Mouse (Mus musculus) heart, embryonic 14.5 days (tissue): ENCODE results near the gene Deaf1. TPM values are rescaled to one million over a fixed set of nuclear protein-coding genes. Genes with fewer than 3 reads are reported as not detected.

Experiments
- ATAC-seq: fragments of 200-750 bp; cut with Nextera tagmentation; 2 replicates; pipeline ENCODE4 v1.8.0; 2017; ENCODE audit warnings: low read depth, moderate TSS enrichment; ENCODE audit not compliant: insufficient number of reproducible peaks, insufficient read depth, low FRiP score
- H3K27ac ChIP-seq, 2 experiments: fragments of 200-500 bp in 1 of 2; fragments of 300-500 bp in 1 of 2; sonication (generic) in 1 of 2; replicated peaks in 1 of 2; 2 replicates each; pipeline ENCODE4 v1.5.1; 2012 to 2014; ENCODE audit warnings: low read depth in 2 of 2, low read length in 2 of 2, control low read depth in 1 of 2, mild to moderate bottlenecking in 1 of 2, mixed read lengths in 1 of 2; ENCODE audit not compliant: control insufficient read depth in 1 of 2, insufficient read depth in 1 of 2
- H3K27me3 ChIP-seq: fragments of 300-500 bp; sonication (generic); 2 replicates; pipeline ENCODE4 v1.6.1; 2014; ENCODE audit warnings: mild to moderate bottlenecking, low read length, control low read depth; ENCODE audit not compliant: control insufficient read depth, insufficient read depth
- H3K36me3 ChIP-seq: fragments of 300-500 bp; sonication (generic); 2 replicates; pipeline ENCODE4 v1.6.1; 2014; ENCODE audit warnings: mild to moderate bottlenecking, control low read depth, low read length, mixed read lengths; ENCODE audit not compliant: control insufficient read depth, insufficient read depth
- H3K4me1 ChIP-seq, 2 experiments: fragments of 200-500 bp in 1 of 2; fragments of 300-500 bp in 1 of 2; sonication (generic) in 1 of 2; 2 replicates each; pipeline ENCODE4 v1.6.1; 2012 to 2014; ENCODE audit warnings: low read length in 2 of 2, control low read depth in 1 of 2, mixed read lengths in 1 of 2; ENCODE audit not compliant: control insufficient read depth in 2 of 2, insufficient read depth in 2 of 2
- H3K4me2 ChIP-seq: fragments of 300-500 bp; sonication (generic); 2 replicates; pipeline ENCODE4 v1.6.1; 2014; ENCODE audit warnings: mild to moderate bottlenecking, low read length
- H3K4me3 ChIP-seq, 2 experiments: fragments of 200-500 bp in 1 of 2; fragments of 300-500 bp in 1 of 2; sonication (generic) in 1 of 2; 2 replicates each; pipeline ENCODE4 v1.5.1; 2012 to 2014; ENCODE audit warnings: low read length in 2 of 2, mild to moderate bottlenecking in 2 of 2, control low read depth in 1 of 2, low read depth in 1 of 2, moderate library complexity in 1 of 2; ENCODE audit not compliant: control insufficient read depth in 1 of 2, insufficient read depth in 1 of 2
- H3K9ac ChIP-seq: fragments of 300-500 bp; sonication (generic); 2 replicates; pipeline ENCODE4 v1.6.1; 2014; ENCODE audit warnings: mild to moderate bottlenecking, low read length
- H3K9me3 ChIP-seq: fragments of 300-500 bp; sonication (generic); 2 replicates; pipeline ENCODE4 v1.6.1; 2016; ENCODE audit warnings: low read length, control low read depth; ENCODE audit not compliant: control insufficient read depth
- WGBS: fragments of 180-500 bp; shearing (Covaris S2); extraction: QIAGEN DNeasy Blood & Tissue Kit; methylation state at CpG from one replicate; pipeline ENCODE4 v1.1.7; 2014; 5-methylcytosine and 5-hydroxymethylcytosine counted together
- polyA plus RNA-seq: library from polyadenylated mRNA; unstranded; fragments of >200 nt; fragmentation: Nextera tagmentation; extraction: Ambion mirVana; gene quantifications from 2 replicates; pipeline ENCODE4 v1.2.1, GENCODE M21; 2014

Deaf1 gene
- polyA plus RNA-seq, 1 experiment from 2014 or later, result 36.9 TPM

- Histone ChIP-seq H3K4me3 (peak overlapping the region in 1 of 2 experiments; percentile 17; a peak in 1 of 4 replicates), H3K27ac (no peak overlapping the region), H3K36me3 (peaks cover 7% of the 10 kb centered on the region), H3K4me2 (peak overlapping the region; percentile 44), H3K27me3 (no peaks in the 10 kb centered on the region), H3K9me3 (no peaks in the 10 kb centered on the region), H3K9ac (no peak overlapping the region), H3K4me1 (peaks cover 8 to 13% of the 10 kb centered on the region in 2 experiments; a peak in 2 of 4 replicates)
- ATAC-seq, result no peak
- WGBS, result 57% methylated on average over 24 of the region's 24 CpGs
Measured at GRCm38 (mm10) chr7:141268466-141269272, 58.8 kb downstream of the Deaf1 start.

GRCm38 (mm10) chr7:141265739-141266561, 61.5 kb downstream of the Deaf1 start, which contains the start of gene Irf7:
Irf7 (minus strand) TSS chr7:141266481.
- H3K27ac ChIP-seq, result no peak within 1 kb of the TSS
- peak; percentile 29; the same call in 1 of the 2 replicates for ATAC-seq
- H3K36me3 ChIP-seq, result peaks cover 34% of the 10 kb centered on the region
- H3K4me1 ChIP-seq, result peaks cover 8 to 13% of the 10 kb centered on the region in 2 experiments; a peak in 2 of 4 replicates
- peak within 1 kb of the TSS; percentile 91 for H3K4me2 ChIP-seq
- WGBS, result 11% methylated on average over 25 of the region's 25 CpGs
- no peaks in the 10 kb centered on the region for H3K27me3 ChIP-seq
- H3K9me3 ChIP-seq, result no peaks in the 10 kb centered on the region
- H3K4me3 ChIP-seq, result peak within 1 kb of the TSS; percentile 60 to 67
- peak within 1 kb of the TSS; percentile 78 for H3K9ac ChIP-seq

GRCm38 (mm10) chr7:141265411-141265738, 62.1 kb downstream of the Deaf1 start:
- no peak overlapping the region for H3K9ac ChIP-seq
- ATAC-seq, result no peak
- H3K27me3 ChIP-seq, result no peaks in the 10 kb centered on the region
- peaks cover 8 to 13% of the 10 kb centered on the region in 2 experiments; a peak in 2 of 4 replicates for H3K4me1 ChIP-seq
- H3K4me2 ChIP-seq, result peak overlapping the region; percentile 91
- peak overlapping the region in 1 of 2 experiments; percentile 67; a peak in 1 of 4 replicates for H3K4me3 ChIP-seq
- 29% methylated on average over 11 of the region's 11 CpGs for WGBS
- H3K9me3 ChIP-seq, result no peaks in the 10 kb centered on the region
- H3K27ac ChIP-seq, result no peak overlapping the region
- peaks cover 40% of the 10 kb centered on the region for H3K36me3 ChIP-seq

GRCm38 (mm10) chr7:141264761-141265410, 62.6 kb downstream of the Deaf1 start:
- no peak; the same call in 1 of the 2 replicates for ATAC-seq
- Histone ChIP-seq H3K27ac (no peak overlapping the region), H3K27me3 (no peaks in the 10 kb centered on the region), H3K4me2 (peak overlapping the region; percentile 91), H3K4me1 (peaks cover 8 to 13% of the 10 kb centered on the region in 2 experiments; a peak in 2 of 4 replicates), H3K36me3 (peaks cover 45% of the 10 kb centered on the region), H3K4me3 (peak overlapping the region in 1 of 2 experiments; percentile 67; a peak in 1 of 4 replicates), H3K9ac (no peak overlapping the region), H3K9me3 (no peaks in the 10 kb centered on the region)
- 30% methylated on average over 12 of the region's 12 CpGs for WGBS

GRCm38 (mm10) chr7:141264041-141264700, 63.3 kb downstream of the Deaf1 start:
- Histone ChIP-seq H3K4me1 (peaks cover 8 to 13% of the 10 kb centered on the region in 2 experiments; a peak in 2 of 4 replicates), H3K27ac (no peak overlapping the region), H3K4me3 (no peak overlapping the region), H3K4me2 (no peak overlapping the region), H3K9ac (no peak overlapping the region), H3K36me3 (peaks cover 52% of the 10 kb centered on the region), H3K9me3 (no peaks in the 10 kb centered on the region), H3K27me3 (no peaks in the 10 kb centered on the region)
- ATAC-seq, result no peak
- 69% methylated on average over 11 of the region's 11 CpGs for WGBS

GRCm38 (mm10) chr7:141263640-141264039, 63.9 kb downstream of the Deaf1 start:
- 89% methylated on average over 13 of the region's 13 CpGs for WGBS
- peaks cover 57% of the 10 kb centered on the region for H3K36me3 ChIP-seq

More at GRCm38 (mm10) chr7:141263640-141264039, 63.9 kb downstream of the Deaf1 start:
- Histone ChIP-seq H3K4me2 (no peak overlapping the region), H3K9ac (no peak overlapping the region), H3K4me3 (no peak overlapping the region), H3K4me1 (peaks cover 8 to 13% of the 10 kb centered on the region in 2 experiments; a peak in 2 of 4 replicates), H3K27me3 (no peaks in the 10 kb centered on the region), H3K27ac (no peak overlapping the region), H3K9me3 (no peaks in the 10 kb centered on the region)
- ATAC-seq, result no peak
